Mouse (Mus musculus): Measurements from ENCODE around the gene Bicd2.

DNA sequence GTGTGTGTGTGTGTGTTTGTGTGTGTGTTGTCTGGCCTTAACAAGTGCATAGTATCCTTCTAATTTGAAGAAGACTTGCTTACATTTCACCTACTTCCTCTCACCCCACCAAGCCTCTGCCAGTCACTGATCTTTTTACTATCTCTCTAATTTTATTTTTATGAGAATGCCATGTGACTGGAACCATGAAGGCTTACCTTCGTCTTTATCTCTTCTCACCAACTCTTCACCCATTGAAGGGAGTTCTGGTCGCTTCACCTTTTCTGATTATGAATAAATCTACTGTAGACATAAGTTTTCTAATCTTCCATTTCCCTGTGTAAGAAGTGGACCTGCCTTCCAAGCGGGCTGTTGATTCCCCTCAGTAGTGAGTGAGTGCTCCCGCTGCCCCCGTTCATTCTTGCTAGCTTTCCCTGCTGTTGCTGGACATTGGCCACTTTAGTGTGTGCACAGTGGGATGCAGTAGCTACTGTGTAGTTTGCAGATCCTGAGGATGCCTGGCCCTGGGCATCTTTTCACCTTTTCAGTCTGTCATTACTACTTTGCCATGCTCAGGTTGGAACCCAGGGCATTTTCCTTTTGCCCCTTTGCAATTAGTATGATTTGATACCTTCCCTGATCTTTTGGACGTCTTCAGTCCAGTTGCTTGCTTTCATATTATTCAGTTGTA lies 8.6 kb downstream of the Bicd2 start:
- no peak for TF ChIP-seq GATA1 (IDR thresholded peaks at IDR 0.05; ENCODE audit: borderline replicate concordance, low read length)
- no peak for TF ChIP-seq CTCF (IDR thresholded peaks at IDR 0.05; ENCODE audit: low read depth, low read length)
- TF ChIP-seq TAL1 (conservative IDR thresholded peaks at IDR 0.05; ENCODE audit: low read depth, low read length) = no peak
- TF ChIP-seq GATA2 (IDR thresholded peaks at IDR 0.05; ENCODE audit: borderline replicate concordance, low read depth, low read length) = no peak
- TF ChIP-seq POLR2AphosphoS5 (IDR thresholded peaks at IDR 0.05; ENCODE audit: insufficient replicate concordance, low read depth, low read length) = no peak
